Mouse (Mus musculus) thymus, adult 2 months (tissue): ENCODE results near the gene Ppa2.

ENCODE experiments used
- CTCF ChIP-seq: fragments of 200-500 bp; IDR thresholded peaks from 2 replicates; pipeline ENCODE4 v1.5.1; 2012; ENCODE audit warnings: mild to moderate bottlenecking, control low read depth, low read length, moderate library complexity, borderline replicate concordance; ENCODE audit not compliant: control insufficient read depth, poor library complexity, insufficient read depth; ENCODE audit errors: extremely low read depth
- POLR2A ChIP-seq: fragments of 200-500 bp; IDR thresholded peaks from 2 replicates; pipeline ENCODE4 v1.6.1; 2012; ENCODE audit warnings: mild to moderate bottlenecking, low read length, control low read depth, moderate library complexity; ENCODE audit not compliant: control insufficient read depth, poor library complexity, insufficient read depth; ENCODE audit errors: extremely low read depth

DNA sequence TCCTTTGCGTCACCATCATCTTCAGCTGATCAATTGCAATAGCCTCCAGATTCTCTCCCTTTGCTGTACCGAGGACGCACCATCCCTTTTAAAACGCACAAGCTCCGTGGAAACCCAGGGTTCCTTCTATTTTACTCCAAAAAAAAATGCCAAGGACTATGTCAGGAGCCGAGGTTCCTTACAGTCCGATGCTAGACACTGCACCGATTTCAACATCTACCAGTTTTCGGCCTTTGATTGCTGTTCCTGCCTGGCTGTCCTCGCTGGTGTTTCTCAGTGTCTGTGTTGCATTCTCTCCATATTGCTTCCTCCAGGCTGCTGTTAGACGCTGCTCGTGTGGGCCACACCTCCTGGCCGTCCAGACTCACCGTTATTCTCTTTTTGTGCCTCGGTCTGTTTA lies 8.7 kb downstream of the Ppa2 start:
- TF ChIP-seq POLR2A (no peak), CTCF (no peak)
